Mouse (Mus musculus): Measurements from ENCODE around the gene Trmt61a. TPM values are rescaled to one million over a fixed set of nuclear protein-coding genes. Genes with fewer than 3 reads are reported as not detected.
"Not testable (repeated sequence)": the region's sequence is repeated elsewhere in the genome, so short reads cannot be mapped to it uniquely, and the experiment has no call there.

Trmt61a gene
- total RNA-seq, 2 experiments from 2014 or later = 5.8 to 6.5 TPM

DNA sequence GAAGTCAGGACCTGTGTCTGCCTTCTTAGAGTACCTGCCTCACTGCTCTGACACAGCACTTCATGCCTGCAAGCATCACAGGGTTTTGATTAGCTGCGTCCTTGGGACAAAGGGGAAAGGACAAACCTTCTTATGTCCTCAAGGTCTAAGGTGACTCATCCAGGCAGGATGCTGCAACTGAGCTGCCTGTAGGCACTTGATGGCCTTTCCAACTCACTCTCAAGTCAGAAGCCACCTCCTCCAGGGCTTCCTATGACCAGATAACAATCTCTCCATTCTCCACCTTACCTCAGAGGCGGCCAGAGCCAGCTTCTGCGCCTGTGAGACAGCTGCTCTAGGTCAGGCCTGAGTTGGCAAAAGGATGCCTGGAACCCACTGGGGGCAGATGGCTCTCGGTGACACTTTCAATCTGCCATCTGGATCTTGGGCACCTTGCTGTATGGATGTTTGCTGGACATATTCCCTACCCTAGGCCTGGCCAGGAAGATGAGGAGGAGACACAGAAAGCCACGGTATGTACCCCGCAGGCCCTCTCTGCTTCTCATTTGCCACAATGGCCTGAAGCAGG is 20.5 kb downstream of the Trmt61a start:
- no peak for DNase-seq

DNA sequence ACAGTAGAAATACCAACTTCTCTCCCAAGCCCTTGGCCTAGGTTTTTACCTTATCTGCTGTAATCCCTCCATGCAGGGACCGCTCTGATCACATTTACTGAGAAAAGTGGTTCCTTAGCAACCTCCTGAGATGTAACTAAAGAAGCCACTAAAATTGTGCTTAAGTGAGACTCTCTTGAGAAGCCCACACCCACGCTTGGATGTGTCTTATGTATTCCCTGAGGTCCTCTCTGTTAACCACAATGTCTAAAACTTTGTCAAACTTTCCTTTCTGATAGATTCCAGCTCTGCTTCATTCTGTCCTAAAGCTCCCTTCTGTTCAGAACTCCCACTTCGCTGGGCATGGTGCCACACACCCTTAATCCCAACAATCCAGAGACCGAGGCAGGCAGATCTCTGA is 21.6 kb downstream of the Trmt61a start:
- DNase-seq = no peak

- no peak for DNase-seq
Measured at GRCm38 (mm10) chr12:111700920-111701458, 23.1 kb downstream of the Trmt61a start.

DNA sequence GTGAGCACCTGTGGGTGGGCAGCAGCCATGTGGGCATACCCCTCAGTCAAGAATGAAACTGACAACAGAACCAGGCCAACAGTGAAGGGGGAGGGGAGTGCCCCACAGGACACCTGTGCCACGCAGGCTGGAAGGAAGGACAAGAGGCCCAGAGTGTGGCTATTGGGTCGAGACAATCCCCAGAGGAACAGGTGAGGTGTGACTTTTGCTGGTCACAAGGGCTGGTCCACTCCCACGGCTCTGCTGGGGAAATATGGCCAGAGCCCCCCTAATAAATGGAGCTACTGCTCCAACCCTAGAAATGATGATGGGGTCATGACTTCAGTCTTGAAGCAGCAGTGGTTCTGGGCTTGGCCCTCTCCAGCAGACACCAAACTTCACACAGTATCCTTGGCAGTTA is 25.4 kb downstream of the Trmt61a start:
- no peak for DNase-seq

DNA sequence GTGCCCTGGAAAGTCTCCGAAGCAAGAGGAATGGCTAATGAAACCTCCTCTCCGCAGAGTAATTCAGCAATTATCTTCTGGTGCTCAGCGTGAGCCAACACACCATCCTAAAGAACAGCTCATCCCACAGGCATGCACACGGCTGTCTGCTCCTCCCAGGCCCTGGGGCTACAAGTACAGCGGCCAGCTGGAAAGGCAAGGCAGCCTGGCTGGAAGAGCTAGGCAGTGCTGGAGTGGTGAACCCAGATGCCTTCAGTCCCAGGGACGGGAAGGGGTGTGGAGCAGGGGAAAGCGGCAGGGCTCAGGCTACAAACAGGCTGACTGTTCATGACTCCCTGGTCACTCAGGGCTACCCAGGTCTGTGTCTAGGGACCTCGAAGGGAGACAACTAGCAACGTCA is 26.7 kb downstream of the Trmt61a start:
- DNase-seq = peak; percentile 80 to 90

- DNase-seq = peak; percentile 90 to 94
Measured at GRCm38 (mm10) chr12:111705186-111705973, 27.5 kb downstream of the Trmt61a start.

GRCm38 (mm10) chr12:111708181-111708580 is 30.3 kb downstream of the Trmt61a start:
- DNase-seq = peak in 1 of 2 experiments; percentile 55

- peak in 1 of 2 experiments; percentile 47 for DNase-seq
Measured at GRCm38 (mm10) chr12:111710091-111710490, 32.2 kb downstream of the Trmt61a start.

- DNase-seq = no peak
Measured at GRCm38 (mm10) chr12:111712476-111712875, 34.6 kb downstream of the Trmt61a start.

GRCm38 (mm10) chr12:111713004-111713651 is 35.2 kb downstream of the Trmt61a start, which contains the start of the genes Bag5 and Apopt1:
Gene Bag5 (minus strand): TSS chr12:111713257.
Gene Apopt1 (plus strand): TSS chr12:111713261.
- DNase-seq = peak; percentile 94 to 95

- DNase-seq = not testable (repeated sequence)
Measured at GRCm38 (mm10) chr12:111713880-111714279, 36.0 kb downstream of the Trmt61a start.

DNA sequence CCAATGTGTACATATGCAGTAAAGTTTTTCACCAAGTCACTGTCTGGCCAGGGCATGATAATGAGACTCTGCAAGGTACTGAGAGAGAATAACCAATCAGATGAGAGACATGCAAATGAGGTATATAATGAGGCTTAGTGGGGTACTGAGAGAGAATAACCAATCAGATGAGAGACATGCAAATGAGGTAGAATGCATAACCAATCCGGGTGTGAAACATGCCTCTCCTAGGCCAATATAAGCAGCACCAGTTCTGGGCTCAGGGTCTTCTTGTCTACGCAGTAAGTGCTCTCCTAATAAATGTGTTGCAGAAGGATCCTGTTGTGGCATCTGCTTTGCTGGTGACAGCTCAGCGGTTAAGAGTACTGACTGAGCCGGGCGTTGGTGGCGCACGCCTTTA is 38.6 kb downstream of the Trmt61a start:
- DNase-seq = no peak

GRCm38 (mm10) chr12:111718656-111719055 is 40.8 kb downstream of the Trmt61a start:
- DNase-seq = no peak

DNA sequence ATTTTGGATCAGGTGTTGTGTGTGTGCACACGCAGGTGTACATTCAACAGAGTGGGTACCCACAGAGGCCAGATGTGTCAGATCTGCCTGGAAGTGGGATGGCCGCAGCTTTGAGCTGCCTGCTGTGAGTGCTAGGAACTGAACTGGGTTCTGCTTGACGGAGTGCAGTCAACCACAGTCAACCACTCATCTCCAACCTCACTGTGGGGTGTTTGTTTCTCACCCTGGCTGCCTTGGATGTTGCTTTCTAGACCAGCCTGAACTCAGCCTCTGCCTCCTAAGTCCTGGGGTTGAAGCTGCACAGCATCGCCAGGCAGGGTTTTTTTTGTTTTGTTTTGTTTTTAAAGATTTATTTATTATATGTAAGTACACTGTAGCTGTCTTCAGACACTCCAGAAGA is 42.3 kb downstream of the Trmt61a start:
- no peak for DNase-seq

GRCm38 (mm10) chr12:111722654-111723053 is 44.7 kb downstream of the Trmt61a start:
- peak in 1 of 2 experiments; percentile 83 for DNase-seq

DNA sequence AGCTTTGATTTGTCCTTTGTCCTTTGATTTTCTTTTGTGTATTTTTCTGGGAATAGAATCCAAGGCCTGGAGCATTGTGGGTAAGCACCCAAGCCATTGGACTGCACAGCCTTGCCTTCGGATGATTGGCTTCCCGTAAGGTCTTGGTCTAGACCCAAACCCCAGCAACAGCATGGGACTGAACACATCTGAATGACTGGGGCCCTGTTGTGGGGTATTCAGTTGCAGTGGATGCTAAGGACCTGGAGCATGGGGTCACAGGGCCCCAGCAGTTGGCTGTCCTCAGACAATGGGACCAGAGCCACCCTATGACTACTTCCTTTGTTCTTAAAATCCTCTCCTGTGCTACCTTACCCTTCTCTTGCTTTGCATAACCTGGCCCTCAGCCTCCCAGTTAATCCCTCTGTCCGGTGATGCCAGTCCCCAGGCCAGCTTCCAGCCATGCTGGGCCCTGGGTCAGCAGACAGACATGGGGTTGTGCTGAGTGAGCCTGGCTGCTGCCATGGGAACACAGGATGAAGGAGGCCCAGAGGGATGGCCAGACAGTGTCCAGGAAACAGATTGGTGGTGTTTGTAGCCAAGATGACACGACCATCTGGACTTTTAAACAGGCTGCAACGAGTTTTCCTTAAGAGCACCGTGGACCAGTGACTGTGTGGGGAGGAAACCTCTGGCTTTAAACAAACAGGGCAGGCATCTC is 46.9 kb downstream of the Trmt61a start:
- DNase-seq = peak; percentile 63 to 88

GRCm38 (mm10) chr12:111725338-111726121 is 47.6 kb downstream of the Trmt61a start:
- DNase-seq = peak; percentile 35 to 48

DNA sequence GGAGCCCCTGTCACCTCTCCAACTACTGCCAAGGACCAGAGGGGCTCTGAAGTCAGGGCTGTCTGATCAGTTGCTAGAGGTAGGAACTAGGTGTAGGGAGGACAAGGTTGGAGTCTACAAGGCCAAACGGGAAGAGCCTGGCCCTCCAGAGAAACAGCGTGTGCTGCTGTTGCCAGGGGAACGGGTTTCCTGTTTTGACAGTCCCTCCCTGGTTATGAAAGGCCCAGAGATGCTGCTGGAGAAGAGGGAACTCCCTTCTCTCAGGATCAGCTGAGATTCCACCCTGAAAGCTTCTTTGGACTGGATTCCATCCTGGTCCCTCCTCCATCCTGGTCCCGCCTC is 48.2 kb downstream of the Trmt61a start:
- peak; percentile 78 to 91 for DNase-seq

DNA sequence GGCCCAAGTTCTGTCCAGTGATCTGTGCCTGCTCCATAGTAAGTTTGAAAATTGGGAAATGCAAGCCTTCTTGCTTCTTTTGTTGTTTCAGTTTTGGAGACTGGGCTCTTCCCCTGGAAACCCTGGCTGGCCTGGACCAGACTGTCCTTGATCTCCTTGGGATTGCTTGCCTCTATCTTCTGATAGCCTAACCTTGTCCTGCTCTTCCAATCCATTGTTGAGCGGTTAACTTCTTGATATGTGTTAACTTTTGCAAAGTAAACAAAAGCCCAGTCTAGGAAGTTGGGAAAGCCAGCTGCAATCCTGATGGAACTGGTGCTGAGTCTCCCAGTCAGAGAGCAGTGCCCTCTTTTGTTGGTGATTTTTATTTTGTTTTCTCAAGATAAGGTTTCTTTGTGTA is 50.1 kb downstream of the Trmt61a start:
- DNase-seq = no peak

GRCm38 (mm10) chr12:111731822-111732807 is 54.2 kb downstream of the Trmt61a start:
- DNase-seq = peak; percentile 91 to 92

Measured in heart, adult 18-20 months (tissue).